Mouse (Mus musculus) heart, adult 2 months (tissue): ENCODE results near the gene Gch1. TPM values are rescaled to one million over a fixed set of nuclear protein-coding genes. Genes with fewer than 3 reads are reported as not detected.
A peak's percentile ranks its signal among the peaks of the same experiment; 100 is the strongest.
"Not testable (repeated sequence)": the region's sequence is repeated elsewhere in the genome, so short reads cannot be mapped to it uniquely, and the experiment has no call there.

Experiments
- DNase-seq, 2 experiments: peaks; one replicate each; pipeline ENCODE4 v3.0.0; 2021
- H3K27ac ChIP-seq: fragments of 200-600 bp; 2 replicates; pipeline ENCODE4 v1.8.1; 2022
- H3K27me3 ChIP-seq: fragments of 200-500 bp; 2 replicates; pipeline ENCODE4 v1.6.1; 2012; ENCODE audit warnings: mild to moderate bottlenecking, low read length, inconsistent platforms, mixed read lengths; ENCODE audit not compliant: control insufficient read depth, insufficient read depth
- H3K36me3 ChIP-seq: fragments of 200-500 bp; 2 replicates; pipeline ENCODE4 v1.6.1; 2012; ENCODE audit warnings: low read length, inconsistent platforms; ENCODE audit not compliant: control insufficient read depth, insufficient read depth
- H3K4me1 ChIP-seq: fragments of 200-500 bp; 2 replicates; pipeline ENCODE4 v1.6.1; 2011; ENCODE audit warnings: low read length; ENCODE audit not compliant: control insufficient read depth, insufficient read depth
- H3K4me3 ChIP-seq: fragments of 200-600 bp; 2 replicates; pipeline ENCODE4 v1.8.1; 2022
- H3K79me2 ChIP-seq: fragments of 200-500 bp; replicated peaks from 2 replicates; pipeline ENCODE4 v1.6.1; 2012; ENCODE audit warnings: mild to moderate bottlenecking, inconsistent platforms, low read length, moderate library complexity, mixed read lengths; ENCODE audit not compliant: control insufficient read depth, insufficient read depth
- H3K9ac ChIP-seq: fragments of 200-500 bp; 2 replicates; pipeline ENCODE4 v1.6.1; 2012; ENCODE audit warnings: low read depth, mild to moderate bottlenecking, control low read depth, inconsistent platforms, low read length, mixed read lengths
- CTCF ChIP-seq: fragments of 200-600 bp; IDR thresholded peaks from 2 replicates; pipeline ENCODE4 v1.8.1; 2022; ENCODE audit warnings: antibody characterized with exemption, mild to moderate bottlenecking, moderate library complexity
- EP300 ChIP-seq: fragments of 200-500 bp; IDR thresholded peaks from 2 replicates; pipeline ENCODE4 v1.6.1; 2011; ENCODE audit warnings: low read depth, low read length, control low read depth; ENCODE audit not compliant: insufficient read depth
- POLR2A ChIP-seq: fragments of 200-500 bp; IDR thresholded peaks from 2 replicates; pipeline ENCODE4 v1.6.1; 2011; ENCODE audit warnings: mild to moderate bottlenecking, low read depth, low read length, control low read depth; ENCODE audit not compliant: insufficient read depth
- WGBS: fragments of 180-500 bp; shearing (Covaris S2); methylation state at CpG from one replicate; pipeline ENCODE4 v1.1.7; 2018; 5-methylcytosine and 5-hydroxymethylcytosine counted together
- intact Hi-C: fragments of 180-260 bp; cut with DNase I; formaldehyde crosslinking; loops from one replicate; pipeline ENCODE4 v1.15.1; 2025
- polyA plus RNA-seq: library from polyadenylated mRNA; depleted of rRNA; stranded (reverse); fragments of >200 nt; gene quantifications from 2 replicates; pipeline ENCODE4 v1.2.3, GENCODE M21; 2012
- total RNA-seq, 2 experiments: library from RNA; stranded (reverse); gene quantifications; 2 replicates each; pipeline ENCODE4 v1.2.3; 2021

The Gch1 gene
- total and polyA plus RNA-seq, 3 experiments = 4.7 to 7.0 (median 6.3) TPM

GRCm38 (mm10) chr14:47117522-47117921 lies 71.7 kb downstream of the Gch1 start:
- H3K79me2 ChIP-seq = no peaks in the 10 kb centered on the region
- no peaks in the 10 kb centered on the region for H3K36me3 ChIP-seq
- no peak for DNase-seq
- intact Hi-C loops = no loop called here
- no peak overlapping the region for H3K4me3 ChIP-seq
- H3K27ac ChIP-seq = no peak overlapping the region
- H3K9ac ChIP-seq = no peak overlapping the region
- H3K27me3 ChIP-seq = no peaks in the 10 kb centered on the region
- no peaks in the 10 kb centered on the region for H3K4me1 ChIP-seq
- 52% methylated on average over 7 of the region's 7 CpGs for WGBS
- TF ChIP-seq CTCF (peak; percentile 36), POLR2A (no peak)

DNA sequence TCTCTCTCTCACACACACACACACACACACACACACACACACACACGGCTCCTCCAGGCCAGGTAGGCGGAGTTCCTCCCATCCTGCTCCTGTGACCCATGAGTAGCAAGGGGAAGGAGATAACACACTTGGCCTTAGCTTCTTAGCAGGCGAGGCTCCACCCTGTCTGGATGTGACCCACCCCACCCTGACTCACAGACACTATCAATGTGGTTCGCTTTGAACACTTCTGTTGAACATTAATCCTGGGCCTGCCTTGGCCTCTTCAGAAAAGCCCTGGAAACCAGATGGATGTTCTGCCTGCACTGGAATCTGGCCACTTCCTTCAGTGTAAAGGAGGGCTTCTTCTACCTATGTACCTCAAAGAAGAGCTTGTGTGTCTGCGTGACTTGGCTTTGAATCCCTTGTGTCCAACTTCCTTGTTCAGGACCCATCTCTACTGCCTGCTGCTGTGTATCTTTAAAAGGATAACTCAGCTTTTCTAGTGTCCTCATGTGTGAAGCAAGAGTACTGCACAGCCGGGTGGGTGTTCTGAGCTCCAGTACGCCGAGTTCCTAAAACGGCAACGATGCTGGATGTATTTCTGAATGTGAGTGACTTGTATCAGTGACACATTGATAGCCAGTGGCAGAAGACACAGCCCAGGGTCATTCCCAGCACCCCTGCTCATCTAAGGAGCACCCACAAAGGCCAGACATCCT lies 73.0 kb downstream of the Gch1 start:
- no peak for DNase-seq
- Histone ChIP-seq H3K4me3 (no peak overlapping the region), H3K36me3 (no peaks in the 10 kb centered on the region), H3K79me2 (no peaks in the 10 kb centered on the region), H3K27me3 (no peaks in the 10 kb centered on the region), H3K27ac (no peak overlapping the region), H3K9ac (no peak overlapping the region), H3K4me1 (no peaks in the 10 kb centered on the region)
- intact Hi-C loops = no loop called here
- TF ChIP-seq CTCF = no peak
- no peak for TF ChIP-seq POLR2A
- no peak for TF ChIP-seq EP300
- WGBS = 62% methylated on average over 10 of the region's 10 CpGs

DNA sequence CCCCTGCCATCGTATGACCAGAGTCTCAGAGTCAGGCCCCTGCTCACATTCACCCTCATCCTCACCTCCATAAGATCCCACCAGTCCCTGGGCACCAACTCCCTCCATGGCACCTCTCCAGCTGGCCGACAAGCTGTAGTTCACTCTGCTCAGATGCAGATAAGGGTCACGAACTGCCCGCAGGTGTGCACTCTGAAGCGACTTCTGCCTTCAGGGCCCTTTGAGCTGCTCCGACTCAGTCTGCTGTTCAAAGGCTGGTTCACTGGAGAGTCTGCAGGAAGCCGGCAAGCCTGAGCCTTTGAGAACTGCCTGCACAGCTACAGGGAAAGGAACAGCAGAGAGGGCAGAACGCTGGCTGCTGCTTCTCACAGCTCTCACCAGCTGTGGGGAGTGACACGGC lies 74.1 kb downstream of the Gch1 start:
- no peak for TF ChIP-seq EP300
- no peak for TF ChIP-seq CTCF
- no peak for TF ChIP-seq POLR2A
- H3K9ac ChIP-seq = no peak overlapping the region
- H3K27ac ChIP-seq = no peak overlapping the region
- H3K36me3 ChIP-seq = no peaks in the 10 kb centered on the region
- H3K27me3 ChIP-seq = no peaks in the 10 kb centered on the region
- DNase-seq = no peak
- no peak overlapping the region for H3K4me3 ChIP-seq
- WGBS = 61% methylated on average over 9 of the region's 9 CpGs
- no peaks in the 10 kb centered on the region for H3K79me2 ChIP-seq
- no peaks in the 10 kb centered on the region for H3K4me1 ChIP-seq
- intact Hi-C loops = no loop called here

GRCm38 (mm10) chr14:47111341-47111740 lies 77.9 kb downstream of the Gch1 start:
- no peaks in the 10 kb centered on the region for H3K27me3 ChIP-seq
- no peak overlapping the region for H3K9ac ChIP-seq
- no peaks in the 10 kb centered on the region for H3K36me3 ChIP-seq
- H3K27ac ChIP-seq = no peak overlapping the region
- WGBS = 59% methylated on average over 9 of the region's 9 CpGs
- no peak for TF ChIP-seq POLR2A
- no peak for TF ChIP-seq CTCF
- TF ChIP-seq EP300 = no peak
- H3K79me2 ChIP-seq = no peaks in the 10 kb centered on the region
- intact Hi-C loops = loop anchor here (5.0 kb wide), 1 partner anchor 146 kb away; no protein-coding TSS in a partner anchor
- no peak for DNase-seq
- no peaks in the 10 kb centered on the region for H3K4me1 ChIP-seq
- H3K4me3 ChIP-seq = no peak overlapping the region

DNA sequence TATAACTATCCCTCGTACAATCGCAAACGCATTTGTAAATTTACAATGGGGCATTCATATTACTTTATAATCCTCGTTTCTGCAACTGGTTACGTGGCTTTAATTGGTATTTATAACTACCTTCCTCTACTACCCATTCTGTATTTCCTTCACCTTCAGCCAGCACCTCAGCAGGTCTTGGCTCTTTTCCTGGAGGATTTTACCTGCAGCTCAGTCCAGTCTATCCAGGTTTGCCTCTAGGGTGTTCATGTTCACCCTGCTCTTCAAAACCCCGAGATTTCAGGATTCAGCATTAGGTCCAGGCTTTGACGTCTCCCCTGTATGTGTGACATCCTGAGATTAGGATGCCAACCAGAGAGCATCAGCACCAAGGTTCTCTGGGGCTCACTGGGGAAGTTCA lies 78.8 kb downstream of the Gch1 start:
- intact Hi-C loops = loop anchor here (5.0 kb wide), 1 partner anchor 147 kb away; no protein-coding TSS in a partner anchor
- H3K9ac ChIP-seq, H3K27ac ChIP-seq, H3K79me2 ChIP-seq, DNase-seq, H3K4me3 ChIP-seq, H3K27me3 ChIP-seq, H3K36me3 ChIP-seq, H3K4me1 ChIP-seq: not testable (repeated sequence)
- WGBS = 85% methylated on average over 6 of the region's 7 CpGs

DNA sequence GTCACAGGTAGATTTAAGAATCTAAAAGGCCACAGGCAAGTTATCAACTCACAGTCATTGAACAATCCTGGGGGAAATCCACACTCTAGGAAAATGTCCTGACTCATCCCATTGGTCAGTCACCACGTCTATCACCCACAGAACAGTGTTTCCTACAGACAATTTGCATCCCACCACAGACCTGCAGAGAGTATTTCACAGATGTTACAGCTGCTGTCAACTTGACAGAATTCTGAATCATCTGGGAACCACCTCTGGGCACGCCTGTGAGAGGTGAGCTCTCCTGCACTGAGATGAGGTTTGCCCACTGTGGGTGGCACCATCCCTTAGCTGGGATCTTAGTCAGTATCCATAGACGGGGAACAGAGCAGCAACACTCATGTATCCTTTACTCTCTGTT lies 81.8 kb downstream of the Gch1 start:
- no peak overlapping the region for H3K4me3 ChIP-seq
- no peak overlapping the region for H3K27ac ChIP-seq
- no peaks in the 10 kb centered on the region for H3K27me3 ChIP-seq
- WGBS = 93% methylated on average over 3 of the region's 3 CpGs
- no peak for DNase-seq
- no peak overlapping the region for H3K9ac ChIP-seq
- H3K4me1 ChIP-seq = no peaks in the 10 kb centered on the region
- H3K36me3 ChIP-seq = no peaks in the 10 kb centered on the region
- intact Hi-C loops = no loop called here
- H3K79me2 ChIP-seq = no peaks in the 10 kb centered on the region
- no peak for TF ChIP-seq CTCF
- TF ChIP-seq POLR2A = no peak
- no peak for TF ChIP-seq EP300
